Mouse (Mus musculus): ENCODE results near the gene Tfb2m. TPM values are rescaled to one million over a fixed set of nuclear protein-coding genes. Genes with fewer than 3 reads are reported as not detected.

Gene Tfb2m
- polyA plus RNA-seq, 1 experiment from 2014 or later, result 36.1 TPM

DNA sequence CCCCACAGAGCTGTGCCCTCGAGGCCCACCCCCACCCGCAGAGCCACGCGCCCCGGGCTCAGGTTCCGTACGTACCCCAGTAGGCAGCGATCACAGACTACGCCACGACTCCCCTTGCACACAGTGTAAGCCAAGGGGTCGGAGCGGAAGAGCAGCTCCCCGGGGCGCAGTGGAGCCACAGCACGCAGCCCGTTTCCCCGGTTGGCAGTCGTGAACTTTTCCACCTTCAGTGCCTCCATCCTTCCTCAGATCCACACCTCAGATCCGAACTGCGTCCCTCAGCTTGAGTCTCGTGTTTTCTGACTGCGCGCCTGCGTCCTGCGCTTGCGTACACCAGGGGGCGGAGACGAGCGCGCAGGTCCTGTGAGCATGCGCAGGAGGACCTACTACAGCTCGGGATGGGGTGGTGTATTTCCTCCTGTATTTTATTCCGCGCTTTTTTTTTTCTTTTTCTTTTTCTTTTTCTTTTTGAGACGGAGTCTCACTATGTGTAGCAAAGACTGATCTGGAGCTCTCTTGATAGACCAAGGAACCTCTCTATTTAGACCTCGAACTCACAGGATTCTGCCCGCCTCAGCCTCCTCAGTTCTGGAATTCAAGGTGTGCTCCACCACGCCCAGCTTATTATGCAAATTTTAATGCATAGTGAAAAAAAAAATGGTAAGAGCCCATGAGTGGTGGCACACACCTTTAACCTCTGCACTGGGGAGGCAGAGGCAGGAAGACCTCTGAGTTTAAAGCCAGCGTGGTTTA lies 28.2 kb downstream of the Tfb2m start, which contains the start of gene Smyd3:
Gene Smyd3 (minus strand): TSS at position 329 of the 753 bp plus-strand sequence.
- Histone ChIP-seq H3K9me3 (no peaks in the 10 kb centered on the region), H3K27me3 (replicated peaks) (no peaks in the 10 kb centered on the region), H3K36me3 (no peaks in the 10 kb centered on the region), H3K27ac (peak within 1 kb of the TSS; percentile 79), H3K9ac (peak within 1 kb of the TSS; percentile 82), H3K4me1 (replicated peaks) (0 out of 2 replicates have a peak, but pooled peaks cover 2% of the 10 kb centered on the region), H3K4me2 (replicated peaks) (peak within 1 kb of the TSS; percentile 93), H3K4me3 (replicated peaks) (peak within 1 kb of the TSS; percentile 84)
- ATAC-seq, result peak; percentile 90
- 6% methylated on average over 39 of the region's 39 CpGs for WGBS

DNA sequence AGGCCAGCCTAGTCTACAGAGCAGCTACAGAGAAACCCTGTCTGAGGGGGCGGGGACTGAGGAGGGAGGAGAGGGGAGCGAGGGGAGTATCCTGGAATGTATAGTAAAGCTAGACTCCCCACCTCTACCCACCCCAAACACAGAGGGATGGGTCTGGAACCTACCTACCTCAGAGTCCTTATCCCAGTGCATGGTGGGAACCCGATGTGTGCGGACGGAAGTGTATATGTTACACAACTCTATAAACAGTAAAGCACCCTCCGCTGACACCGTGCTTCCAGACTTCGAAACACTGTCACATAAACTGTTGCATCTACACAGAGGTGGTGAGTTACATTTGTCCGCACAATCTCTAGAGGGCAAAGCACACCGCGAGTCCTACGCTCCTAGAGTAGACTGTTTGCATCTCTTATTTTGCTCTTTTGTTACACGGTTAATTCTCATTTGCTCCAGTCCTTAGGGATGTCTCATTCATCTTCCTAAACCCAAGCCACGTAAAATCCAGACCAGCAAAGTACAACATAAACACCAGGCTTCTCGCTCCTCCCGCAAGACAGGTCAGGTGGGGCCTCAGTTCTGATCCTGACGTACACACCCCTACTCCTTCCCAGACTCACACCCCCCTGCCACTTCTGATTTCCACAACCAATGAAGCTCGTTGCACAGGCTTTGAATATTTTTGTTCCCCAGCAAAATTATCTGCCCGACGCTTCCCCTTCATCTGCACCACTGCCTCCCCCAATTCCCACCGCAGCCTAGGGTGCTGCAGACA lies 28.9 kb downstream of the Tfb2m start:
- Histone ChIP-seq H3K4me3 (replicated peaks) (peak overlapping the region; percentile 84), H3K4me1 (replicated peaks) (0 out of 2 replicates have a peak, but pooled peaks cover 2% of the 10 kb centered on the region), H3K36me3 (no peaks in the 10 kb centered on the region), H3K9ac (peak overlapping the region; percentile 82), H3K4me2 (replicated peaks) (peak overlapping the region; percentile 93), H3K27ac (peak overlapping the region; percentile 79; the same call in 1 of the 2 replicates), H3K27me3 (replicated peaks) (no peaks in the 10 kb centered on the region), H3K9me3 (no peaks in the 10 kb centered on the region)
- WGBS, result under 1% methylated on average over 21 of the region's 21 CpGs
- ATAC-seq, result peak; percentile 82

DNA sequence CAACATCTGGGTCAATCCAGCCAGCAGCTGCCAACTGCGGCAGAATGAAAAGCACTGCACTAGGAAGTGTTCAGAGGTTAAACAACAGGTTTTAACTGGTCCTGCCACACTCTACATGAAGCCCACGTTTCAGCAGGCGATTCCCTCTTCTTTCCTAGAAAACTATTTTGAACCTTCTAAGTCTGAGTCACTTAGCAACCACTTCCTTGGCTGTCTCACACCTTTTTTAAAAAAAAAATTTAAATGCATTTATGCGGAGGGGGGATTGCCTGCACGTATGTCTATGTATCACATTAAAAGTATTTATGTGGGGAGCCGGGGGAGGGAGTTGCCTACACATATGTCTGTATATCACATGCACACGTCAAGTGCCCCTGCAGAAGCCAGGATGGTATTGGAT lies 34.2 kb downstream of the Tfb2m start:
- Histone ChIP-seq H3K9ac (no peak overlapping the region), H3K27ac (no peak overlapping the region), H3K36me3 (no peaks in the 10 kb centered on the region), H3K27me3 (replicated peaks) (no peaks in the 10 kb centered on the region), H3K4me3 (replicated peaks) (no peak overlapping the region), H3K4me2 (replicated peaks) (no peak overlapping the region), H3K9me3 (no peaks in the 10 kb centered on the region), H3K4me1 (replicated peaks) (0 out of 2 replicates have a peak, but pooled peaks cover 1% of the 10 kb centered on the region)
- no peak for ATAC-seq
- WGBS, result 79% methylated on average over 7 of the region's 7 CpGs

DNA sequence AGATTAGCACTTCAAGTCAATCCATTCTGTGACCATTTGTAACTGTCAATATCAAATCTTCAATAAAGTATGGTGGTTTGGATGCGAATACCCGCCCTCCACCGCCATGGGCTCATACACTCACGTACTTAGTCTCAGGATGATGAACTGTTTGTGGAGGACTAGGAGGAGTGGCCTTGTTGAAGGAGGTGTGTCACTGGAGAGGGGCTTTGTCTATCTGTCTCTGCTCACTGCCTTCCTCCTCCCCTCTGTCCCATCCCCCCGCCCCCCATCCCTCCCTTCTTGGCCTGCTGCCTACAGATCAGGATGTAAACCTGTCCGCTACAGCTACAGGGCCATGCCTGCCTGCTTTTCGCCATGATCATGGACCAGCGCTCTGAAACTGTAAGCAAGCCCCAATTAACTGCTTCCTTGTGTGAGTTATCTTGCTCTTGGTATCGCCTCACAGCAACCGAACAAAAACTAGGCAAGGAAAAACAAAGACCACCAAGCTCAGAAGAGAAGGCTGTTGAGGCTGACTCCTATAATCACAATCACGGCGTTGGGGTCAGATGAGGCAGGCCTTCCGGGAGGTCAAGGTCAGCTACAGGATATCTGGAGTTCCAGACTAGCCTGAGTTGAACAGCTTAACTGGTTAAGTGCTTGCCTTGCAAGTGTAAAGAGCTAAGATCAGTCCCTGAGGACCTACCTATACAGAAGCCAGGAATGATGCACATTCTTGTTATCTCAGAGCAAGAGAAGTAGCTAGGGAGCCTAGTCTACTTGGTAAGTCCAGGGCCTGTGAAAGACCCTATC lies 35.3 kb downstream of the Tfb2m start:
- H3K9ac ChIP-seq, result no peak overlapping the region
- H3K36me3 ChIP-seq, result no peaks in the 10 kb centered on the region
- H3K27ac ChIP-seq, result no peak overlapping the region
- no peaks in the 10 kb centered on the region for H3K27me3 ChIP-seq (replicated peaks)
- H3K4me3 ChIP-seq (replicated peaks), result no peak overlapping the region
- no peaks in the 10 kb centered on the region for H3K9me3 ChIP-seq
- ATAC-seq, result no peak
- no peak overlapping the region for H3K4me2 ChIP-seq (replicated peaks)
- no peaks in the 10 kb centered on the region for H3K4me1 ChIP-seq (replicated peaks)
- 84% methylated on average over 13 of the region's 13 CpGs for WGBS

DNA sequence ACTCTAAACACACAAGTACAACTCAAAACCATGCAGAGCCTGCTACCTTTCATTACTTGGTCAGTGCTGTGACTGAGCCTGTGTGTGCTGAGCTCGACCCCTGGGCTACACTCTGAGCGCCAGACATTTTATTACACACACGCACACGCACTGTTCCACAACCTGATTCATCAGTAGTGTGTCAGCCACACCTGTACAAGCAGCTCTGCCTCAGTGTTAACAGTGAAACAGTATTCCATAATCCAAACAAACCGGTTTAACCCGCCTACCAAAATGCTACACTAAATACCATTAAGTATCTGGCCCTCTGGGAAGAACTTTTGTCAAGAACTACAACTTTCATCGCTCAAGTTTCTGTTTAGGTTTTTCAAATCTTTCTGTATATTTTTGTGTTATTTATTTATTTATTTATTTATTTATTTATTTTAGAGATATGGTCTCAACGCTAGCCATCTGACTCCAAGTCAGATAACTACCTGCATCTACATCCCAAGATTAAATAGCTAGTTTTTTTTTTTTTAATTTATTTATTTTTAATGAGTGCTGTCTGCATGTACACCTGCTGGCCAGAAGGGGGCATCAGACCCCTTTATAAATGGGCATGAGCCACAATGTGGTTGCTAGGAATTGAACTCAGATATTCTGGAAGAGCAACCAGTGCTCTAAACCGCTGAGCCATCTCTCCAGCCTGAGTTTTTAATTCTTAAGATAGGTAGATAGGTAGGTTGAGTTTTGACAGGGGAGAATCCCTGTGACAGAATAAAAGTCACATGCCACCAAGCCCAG lies 39.3 kb downstream of the Tfb2m start:
- Histone ChIP-seq H3K9me3 (no peaks in the 10 kb centered on the region), H3K36me3 (no peaks in the 10 kb centered on the region), H3K27ac (no peak overlapping the region), H3K4me2 (replicated peaks) (no peak overlapping the region), H3K27me3 (replicated peaks) (no peaks in the 10 kb centered on the region), H3K4me3 (replicated peaks) (no peak overlapping the region), H3K4me1 (replicated peaks) (no peaks in the 10 kb centered on the region), H3K9ac (no peak overlapping the region)
- ATAC-seq, result peak; percentile 46
- 59% methylated on average over 9 of the region's 9 CpGs for WGBS

DNA sequence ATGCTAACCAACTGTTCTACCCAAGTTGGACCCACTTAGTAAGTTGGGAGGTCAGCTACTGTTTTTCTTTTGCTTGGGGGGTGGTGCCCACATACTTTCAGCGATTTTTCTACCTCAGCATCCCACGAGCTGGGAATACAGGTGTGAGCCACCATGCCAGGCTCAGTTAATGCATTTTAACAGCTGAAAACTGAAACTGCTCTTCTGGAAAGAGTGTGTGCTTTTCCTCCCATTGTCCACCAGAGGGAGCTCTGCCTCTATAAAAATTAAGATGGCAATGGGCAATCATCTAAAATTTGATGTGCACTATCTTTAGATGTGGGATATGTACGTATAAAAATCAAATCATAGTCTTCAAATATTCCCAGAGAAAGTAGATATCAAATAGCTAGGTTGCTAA lies 43.5 kb downstream of the Tfb2m start:
- H3K4me3 ChIP-seq (replicated peaks), result no peak overlapping the region
- H3K9ac ChIP-seq, result no peak overlapping the region
- no peaks in the 10 kb centered on the region for H3K9me3 ChIP-seq
- no peaks in the 10 kb centered on the region for H3K4me1 ChIP-seq (replicated peaks)
- H3K27ac ChIP-seq, result no peak overlapping the region
- no peak for ATAC-seq
- H3K4me2 ChIP-seq (replicated peaks), result no peak overlapping the region
- no peaks in the 10 kb centered on the region for H3K27me3 ChIP-seq (replicated peaks)
- no peaks in the 10 kb centered on the region for H3K36me3 ChIP-seq
- WGBS, result 23% methylated on average over 3 of the region's 3 CpGs

DNA sequence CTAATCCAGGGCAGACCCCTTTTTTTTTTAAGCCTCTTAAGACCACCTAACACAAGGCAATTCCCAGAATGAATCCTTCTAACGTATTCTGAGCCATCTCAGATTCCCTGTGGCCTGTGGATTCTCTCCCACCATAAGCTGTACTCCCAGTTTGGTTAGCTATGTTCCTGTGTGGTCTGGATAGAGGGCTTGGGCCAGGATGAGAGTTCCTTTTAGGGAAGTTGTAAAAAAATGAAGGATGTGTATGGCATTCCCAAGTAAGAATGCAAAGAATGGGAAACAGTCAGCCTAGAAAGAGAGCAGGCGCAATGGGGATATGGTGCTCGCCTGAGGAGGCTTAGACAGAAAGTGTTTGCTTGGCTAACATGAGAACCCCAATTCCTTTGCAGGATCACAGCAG lies 46.8 kb downstream of the Tfb2m start:
- WGBS, result 46% methylated on average over 3 of the region's 3 CpGs

DNA sequence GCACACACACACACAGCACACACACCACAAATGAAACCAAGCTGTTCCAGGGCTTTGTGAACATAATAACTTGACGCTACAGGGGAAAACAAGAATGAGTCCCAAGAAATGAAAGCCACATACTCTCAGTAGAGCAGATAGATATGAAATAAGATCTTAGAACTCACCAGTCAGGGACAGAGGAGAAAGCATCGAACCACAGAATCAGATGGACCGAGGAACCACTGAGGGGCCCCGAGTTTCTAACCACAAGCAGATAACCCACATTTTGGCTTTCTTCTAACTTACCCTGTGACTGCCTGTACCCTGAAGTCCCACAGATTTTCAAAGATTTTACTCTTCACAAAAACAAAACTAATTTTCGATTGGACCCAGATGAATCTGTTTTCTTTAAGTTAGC lies 53.2 kb downstream of the Tfb2m start:
- Histone ChIP-seq H3K4me2 (replicated peaks) (no peak overlapping the region), H3K4me3 (replicated peaks) (no peak overlapping the region), H3K9ac (no peak overlapping the region), H3K9me3 (no peaks in the 10 kb centered on the region), H3K36me3 (no peaks in the 10 kb centered on the region), H3K27me3 (replicated peaks) (no peaks in the 10 kb centered on the region), H3K4me1 (replicated peaks) (0 out of 2 replicates have a peak, but pooled peaks cover 4% of the 10 kb centered on the region), H3K27ac (no peak overlapping the region)
- no peak for ATAC-seq
- WGBS, result 85% methylated on average over 5 of the region's 5 CpGs

More for the DNA sequence above, 46.8 kb downstream of the Tfb2m start:
- Histone ChIP-seq H3K4me3 (replicated peaks) (no peak overlapping the region), H3K9me3 (no peaks in the 10 kb centered on the region), H3K4me2 (replicated peaks) (no peak overlapping the region), H3K27me3 (replicated peaks) (no peaks in the 10 kb centered on the region), H3K4me1 (replicated peaks) (no peaks in the 10 kb centered on the region), H3K9ac (no peak overlapping the region), H3K36me3 (no peaks in the 10 kb centered on the region), H3K27ac (peak overlapping the region; percentile 52)
- peak; percentile 72 for ATAC-seq

DNA sequence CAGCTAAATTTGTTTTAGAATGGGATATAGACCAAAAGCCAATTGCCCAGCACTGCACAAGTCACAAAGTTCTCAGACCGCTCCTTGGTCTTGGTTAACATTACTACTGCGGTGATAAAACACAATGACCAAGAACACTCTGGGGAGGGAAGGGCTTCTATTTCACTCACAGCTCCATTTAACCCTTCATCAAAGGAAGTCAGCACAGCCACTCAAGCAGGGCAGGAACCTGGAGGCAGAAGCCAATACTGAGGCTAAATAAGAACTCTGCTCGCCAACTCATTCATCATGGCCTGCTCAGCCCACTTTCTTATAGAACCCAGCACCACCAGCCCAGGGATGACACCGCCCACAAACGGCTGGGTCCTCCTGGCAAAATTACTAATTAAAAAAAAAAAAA lies 57.5 kb downstream of the Tfb2m start:
- WGBS, result 89% methylated on average over 5 of the region's 5 CpGs
- H3K27ac ChIP-seq, result no peak overlapping the region

DNA sequence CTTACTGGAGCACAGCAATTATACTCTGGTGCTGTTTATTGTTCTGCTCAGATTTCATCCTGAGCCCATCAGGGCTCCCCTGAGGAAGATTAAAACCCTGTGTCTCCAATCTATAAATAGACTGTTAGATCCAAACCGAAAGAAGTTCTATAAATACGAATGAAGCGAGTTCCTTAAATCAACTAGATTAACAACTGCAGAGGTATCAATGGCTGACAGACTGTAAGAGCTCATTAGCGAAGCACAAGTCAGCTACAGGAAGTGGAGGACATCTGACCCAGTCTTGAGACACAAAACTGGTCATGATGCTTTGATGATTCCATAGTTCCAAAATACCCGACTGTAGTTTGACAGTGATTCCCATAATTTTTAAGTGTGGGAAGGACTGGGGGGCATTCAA lies 58.1 kb downstream of the Tfb2m start:
- 40% methylated on average over 5 of the region's 5 CpGs for WGBS
- no peak for ATAC-seq

More for the DNA sequence above, 57.5 kb downstream of the Tfb2m start:
- Histone ChIP-seq H3K9me3 (no peaks in the 10 kb centered on the region), H3K9ac (no peak overlapping the region), H3K36me3 (no peaks in the 10 kb centered on the region), H3K4me2 (replicated peaks) (no peak overlapping the region), H3K4me3 (replicated peaks) (no peak overlapping the region), H3K4me1 (replicated peaks) (0 out of 2 replicates have a peak, but pooled peaks cover 12% of the 10 kb centered on the region), H3K27me3 (replicated peaks) (no peaks in the 10 kb centered on the region)
- ATAC-seq, result no peak

DNA sequence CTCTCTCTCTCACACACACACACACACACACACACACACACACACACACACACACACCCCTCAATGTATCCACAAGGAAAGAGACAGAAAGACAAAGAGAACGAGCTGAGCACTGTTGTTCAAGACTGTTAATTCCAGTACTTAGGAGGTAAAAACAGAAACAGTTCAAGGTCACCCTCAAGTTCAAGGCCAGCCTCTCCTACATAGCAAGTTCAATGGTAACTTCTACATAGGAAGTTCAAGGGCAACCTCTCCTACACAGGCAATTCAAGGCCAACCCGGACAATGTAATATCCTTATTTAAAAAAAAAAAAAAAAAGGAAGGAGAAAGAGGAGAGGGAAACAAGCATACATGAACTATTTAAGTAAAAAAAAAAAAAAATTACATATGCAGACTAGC lies 58.8 kb downstream of the Tfb2m start:
- 74% methylated on average over 2 of the region's 2 CpGs for WGBS
- Histone ChIP-seq H3K9ac (no peak overlapping the region), H3K27ac (no peak overlapping the region), H3K4me3 (replicated peaks) (no peak overlapping the region), H3K4me1 (replicated peaks) (0 out of 2 replicates have a peak, but pooled peaks cover 12% of the 10 kb centered on the region), H3K36me3 (no peaks in the 10 kb centered on the region), H3K9me3 (no peaks in the 10 kb centered on the region), H3K4me2 (replicated peaks) (no peak overlapping the region), H3K27me3 (replicated peaks) (no peaks in the 10 kb centered on the region)
- no peak for ATAC-seq

More for the DNA sequence above, 58.1 kb downstream of the Tfb2m start:
- no peaks in the 10 kb centered on the region for H3K27me3 ChIP-seq (replicated peaks)
- no peak overlapping the region for H3K27ac ChIP-seq
- no peak overlapping the region for H3K9ac ChIP-seq
- 0 out of 2 replicates have a peak, but pooled peaks cover 12% of the 10 kb centered on the region for H3K4me1 ChIP-seq (replicated peaks)
- H3K4me2 ChIP-seq (replicated peaks), result no peak overlapping the region
- H3K4me3 ChIP-seq (replicated peaks), result no peak overlapping the region
- H3K9me3 ChIP-seq, result no peaks in the 10 kb centered on the region
- H3K36me3 ChIP-seq, result no peaks in the 10 kb centered on the region
